Mouse (Mus musculus) gastrocnemius, postnatal 36 days (tissue): ENCODE measurements around the gene Gm45208. TPM values are rescaled to one million over a fixed set of nuclear protein-coding genes. Genes with fewer than 3 reads are reported as not detected.
"Not testable (repeated sequence)": the region's sequence is repeated elsewhere in the genome, so short reads cannot be mapped to it uniquely, and the experiment has no call there.

Source experiments
- DNase-seq, 2 experiments: peaks; one replicate each; pipeline ENCODE4 v3.0.0; 2022
- intact Hi-C: fragments of 180-260 bp; cut with DNase I; formaldehyde crosslinking; loops from one replicate; pipeline ENCODE4 v1.15.1; 2025
- total RNA-seq, 2 experiments: library from RNA; stranded (reverse); gene quantifications; 2 replicates each; pipeline ENCODE4 v1.2.3; 2021

Gm45208 gene
- total RNA-seq, 2 experiments from 2014 or later: not detected

GRCm38 (mm10) chrX:7724135-7724534 lies 2.1 kb downstream of the Gm45208 start:
- intact Hi-C loops: no loop called here
- DNase-seq: no peak

DNA sequence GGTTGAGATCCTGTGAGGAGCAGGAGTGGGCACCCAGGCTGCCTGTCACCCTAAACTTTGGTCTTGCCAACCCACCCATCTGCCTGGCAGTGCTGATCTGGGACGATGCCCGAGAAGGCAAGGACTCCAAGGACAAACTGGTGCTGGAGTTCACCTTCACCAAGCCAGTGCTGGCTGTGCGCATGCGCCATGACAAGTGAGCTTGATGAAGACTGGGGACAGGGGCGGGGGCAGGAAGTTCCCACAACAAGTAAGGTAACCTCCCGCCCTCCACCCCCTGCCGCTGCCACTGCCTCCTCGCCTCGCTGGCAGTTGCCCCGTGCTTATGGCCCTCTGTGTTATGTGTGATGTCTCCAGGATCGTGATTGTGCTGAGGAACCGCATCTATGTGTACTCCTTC lies 3.8 kb downstream of the Gm45208 start:
- intact Hi-C loops: no loop called here
- DNase-seq: no peak

- DNase-seq: no peak
- intact Hi-C loops: no loop called here
Observed at GRCm38 (mm10) chrX:7727176-7727575, 5.1 kb downstream of the Gm45208 start.

- intact Hi-C loops: no loop called here
- DNase-seq: peak; percentile 57 to 60
Observed at GRCm38 (mm10) chrX:7728215-7728921, 6.3 kb downstream of the Gm45208 start, which contains the start of gene Praf2. Gene Praf2, plus strand, starts transcription at chrX:7728439.

- intact Hi-C loops: no loop called here
- no peak for DNase-seq
Observed at GRCm38 (mm10) chrX:7728922-7729265, 6.8 kb downstream of the Gm45208 start.

GRCm38 (mm10) chrX:7733571-7734156 lies 11.6 kb downstream of the Gm45208 start:
- intact Hi-C loops: no loop called here
- DNase-seq: peak; percentile 58 to 67

GRCm38 (mm10) chrX:7739336-7740081 lies 17.5 kb downstream of the Gm45208 start:
- intact Hi-C loops: loop anchor here (5.0 kb wide), 2 partner anchors 33 to 93 kb away; no protein-coding TSS in a partner anchor
- DNase-seq: no peak

- intact Hi-C loops: loop anchor here (5.0 kb wide), 1 partner anchor 92 kb away; no protein-coding TSS in a partner anchor
- DNase-seq: no peak
Observed at GRCm38 (mm10) chrX:7740082-7740819, 18.2 kb downstream of the Gm45208 start.

GRCm38 (mm10) chrX:7741103-7741502 lies 19.1 kb downstream of the Gm45208 start:
- no peak for DNase-seq
- intact Hi-C loops: loop anchor here (5.0 kb wide), 1 partner anchor 91 kb away; no protein-coding TSS in a partner anchor

DNA sequence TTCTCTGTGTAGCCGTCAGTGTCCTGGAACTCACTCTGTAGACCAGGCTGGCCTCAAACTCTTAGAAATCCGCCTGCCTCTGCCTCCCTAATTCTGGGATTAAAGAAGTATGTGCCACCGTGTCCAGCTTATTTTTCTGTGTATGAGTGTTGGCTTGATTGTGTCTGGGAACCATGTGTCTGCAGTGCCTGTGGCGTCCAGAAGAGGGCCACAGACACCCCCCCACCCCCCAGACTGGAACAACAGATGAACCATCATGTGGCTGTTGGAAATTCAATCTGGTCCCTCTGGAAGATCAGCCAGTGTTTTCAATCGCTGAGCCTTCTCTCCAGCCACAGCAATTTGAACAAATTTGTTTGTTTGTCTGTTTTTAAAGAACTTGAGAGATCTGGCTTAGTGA lies 21.4 kb downstream of the Gm45208 start:
- intact Hi-C loops: loop anchor here (5.0 kb wide), 1 partner anchor 89 kb away; no protein-coding TSS in a partner anchor
- DNase-seq: no peak

DNA sequence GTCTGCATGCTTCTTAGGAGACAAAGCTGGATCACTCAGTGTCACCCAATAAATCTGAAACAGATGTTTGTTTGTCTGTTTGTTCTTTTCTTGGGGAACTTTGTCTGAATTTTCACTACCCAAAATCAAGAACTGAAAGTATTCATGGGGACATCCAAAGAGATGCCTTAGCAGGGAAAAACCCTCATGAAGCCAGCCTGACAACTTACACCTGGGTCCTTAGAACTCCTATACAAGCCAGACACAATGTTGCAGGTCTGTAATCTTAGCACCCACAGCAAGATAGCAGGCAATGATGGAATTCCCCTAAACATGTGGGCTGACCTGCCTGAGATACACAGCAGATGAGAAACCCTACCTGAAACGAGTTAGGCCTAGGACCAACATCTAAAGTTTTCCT lies 22.9 kb downstream of the Gm45208 start:
- intact Hi-C loops: loop anchor here (5.0 kb wide), 1 partner anchor 87 kb away; no protein-coding TSS in a partner anchor
- no peak for DNase-seq

DNA sequence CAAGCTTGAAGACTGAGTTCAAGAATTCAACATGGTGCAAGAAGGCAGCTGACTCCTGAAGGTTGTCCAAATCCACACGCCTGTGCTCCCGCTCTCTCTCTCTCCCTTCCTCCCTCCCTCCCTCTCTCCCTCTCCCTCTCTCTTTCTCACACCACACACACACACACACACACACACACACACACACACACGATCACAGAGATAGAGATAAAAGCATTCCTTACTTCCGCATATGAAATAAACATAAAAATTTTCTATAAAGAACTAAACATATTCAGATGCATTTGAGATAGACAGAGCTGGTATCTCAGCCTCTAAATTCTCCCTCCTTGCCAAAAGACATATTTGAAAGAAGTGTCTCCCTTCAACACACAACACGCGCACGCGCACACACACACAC lies 23.4 kb downstream of the Gm45208 start:
- intact Hi-C loops: no loop called here
- no peak for DNase-seq

DNA sequence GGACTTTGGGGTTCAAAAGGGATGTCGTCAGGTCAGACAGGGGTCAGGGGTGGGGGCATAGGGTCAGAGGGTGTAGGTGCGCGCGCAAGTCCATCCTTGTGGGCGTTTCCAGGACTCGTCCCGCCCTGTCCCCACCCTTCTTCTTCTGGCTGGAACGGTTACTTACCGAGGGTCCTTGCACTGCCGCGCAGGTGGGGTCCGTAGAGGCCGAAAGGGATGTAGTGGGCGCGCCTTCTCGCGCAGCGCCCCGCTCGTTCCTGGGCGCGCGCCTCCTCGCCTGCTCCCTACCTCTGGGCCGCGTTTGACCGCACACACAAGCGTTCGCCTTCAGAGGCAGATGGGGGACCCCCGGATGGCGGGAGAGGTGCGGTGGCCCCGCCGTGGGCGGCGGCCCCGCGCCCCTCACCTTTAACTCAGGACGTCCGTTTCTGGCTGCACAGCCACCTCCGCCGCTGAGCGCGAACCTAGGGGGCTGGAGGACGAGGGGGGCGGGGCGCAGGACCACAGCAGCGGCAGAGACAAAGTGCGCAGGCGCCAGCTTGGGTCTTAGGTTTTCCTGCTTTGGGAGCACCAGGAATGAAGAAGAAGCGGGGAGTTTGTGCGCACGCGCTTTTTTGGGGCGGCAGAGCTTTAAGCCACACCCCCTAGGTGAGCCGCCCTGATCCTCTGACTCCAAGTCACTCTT lies 28.5 kb downstream of the Gm45208 start, which contains the start of gene Ccdc120:
TSS of gene Ccdc120 (minus strand) at position 474 of the 685 bp plus-strand sequence.
- peak in 1 of 2 experiments; percentile 42 for DNase-seq
- intact Hi-C loops: no loop called here

GRCm38 (mm10) chrX:7753627-7754026 lies 31.6 kb downstream of the Gm45208 start:
- intact Hi-C loops: not testable (repeated sequence)

GRCm38 (mm10) chrX:7762137-7762920 lies 40.3 kb downstream of the Gm45208 start, which contains the start of gene Tfe3:
Gene Tfe3, plus strand, starts transcription at chrX:7762560.
- DNase-seq: peak; percentile 75 to 90
- intact Hi-C loops: no loop called here

More at GRCm38 (mm10) chrX:7753627-7754026, 31.6 kb downstream of the Gm45208 start:
- DNase-seq: not testable (repeated sequence)

DNA sequence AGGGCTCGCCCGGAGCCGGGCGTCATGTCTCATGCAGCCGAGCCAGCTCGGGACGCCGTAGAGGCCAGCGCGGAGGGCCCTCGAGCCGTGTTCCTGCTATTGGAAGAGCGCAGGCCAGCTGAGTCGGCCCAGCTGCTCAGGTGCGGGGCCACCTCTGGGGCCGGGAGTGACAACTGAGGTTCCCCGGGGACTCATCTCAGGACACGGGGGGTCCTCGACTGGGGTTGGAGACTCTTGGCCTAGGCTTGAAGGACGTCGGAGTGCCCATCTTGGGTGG lies 40.8 kb downstream of the Gm45208 start:
- intact Hi-C loops: no loop called here
- DNase-seq: no peak

DNA sequence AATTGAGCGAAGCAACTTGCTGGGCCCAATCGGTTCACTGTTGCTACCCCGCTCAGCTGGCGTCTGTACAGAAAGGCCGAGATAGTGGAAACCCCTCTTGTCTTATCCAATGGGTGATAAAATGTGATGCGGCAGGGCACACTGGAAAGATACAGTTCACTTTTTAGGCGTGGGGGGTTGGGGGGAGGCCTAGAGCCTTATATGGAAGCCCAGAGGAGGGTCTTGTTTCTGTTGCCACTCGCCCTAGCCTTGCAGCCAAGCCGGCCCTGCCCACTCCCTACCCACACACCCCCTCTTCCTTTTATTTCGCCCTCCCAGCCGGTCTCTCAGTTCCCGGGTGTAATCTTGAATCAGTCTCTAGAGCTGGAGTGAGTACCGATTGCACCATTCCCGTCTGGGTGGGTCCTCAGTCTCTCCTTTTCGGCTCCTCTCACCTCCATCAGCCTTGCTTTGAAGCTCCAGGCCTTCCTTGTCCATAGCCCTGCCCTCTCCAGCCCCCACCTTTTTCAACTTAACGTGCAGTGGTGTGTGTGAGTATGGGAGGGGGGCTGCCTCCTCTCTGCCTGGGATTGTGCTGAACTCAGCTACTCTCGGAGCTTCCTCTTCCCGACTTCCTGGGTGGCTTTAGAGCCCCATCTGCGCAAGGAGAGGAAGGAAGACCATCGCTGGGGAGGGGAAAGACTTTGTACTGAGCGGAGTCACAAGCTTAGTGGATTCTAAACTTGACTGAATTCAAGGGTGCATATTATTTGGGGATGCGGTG lies 41.8 kb downstream of the Gm45208 start:
- intact Hi-C loops: no loop called here
- DNase-seq: no peak

DNA sequence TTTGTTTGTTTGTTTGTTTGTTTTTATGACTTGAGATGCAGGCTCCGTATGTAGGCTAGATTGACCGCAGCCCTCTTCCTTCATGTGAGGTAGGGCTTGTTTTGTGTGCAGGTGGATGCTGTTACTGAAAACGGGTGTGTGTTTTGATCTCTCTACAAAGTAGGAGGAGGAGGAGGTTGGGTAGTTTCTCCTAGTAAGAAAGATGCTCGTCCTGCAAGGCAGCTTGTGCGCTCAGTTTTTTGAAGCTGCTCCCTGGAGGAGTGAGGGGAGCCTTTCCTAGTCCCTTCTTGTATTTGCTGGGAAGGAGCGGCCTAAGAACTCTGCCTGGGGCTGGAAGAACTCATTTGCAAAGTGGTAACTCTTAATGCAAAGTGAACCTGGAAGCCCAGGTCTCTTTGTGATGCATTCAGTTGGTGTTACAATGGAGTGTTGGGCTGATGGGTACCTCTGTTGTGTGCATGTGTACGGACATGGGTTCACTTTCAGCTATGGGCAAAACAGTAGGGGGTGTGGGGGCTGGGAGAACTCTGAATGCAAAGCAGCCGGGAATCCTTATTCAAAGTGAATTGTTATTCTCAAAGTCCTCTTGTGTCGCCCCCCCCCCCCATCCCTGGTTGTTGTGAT lies 42.7 kb downstream of the Gm45208 start:
- intact Hi-C loops: no loop called here
- DNase-seq: no peak
